Mouse (Mus musculus) hematopoietic stem cell, adult 5-6 weeks (primary cell): ENCODE results near the gene Slfn5. TPM values are rescaled to one million over a fixed set of nuclear protein-coding genes. Genes with fewer than 3 reads are reported as not detected.
A peak's percentile ranks its signal among the peaks of the same experiment; 100 is the strongest.

Experiments used
- ATAC-seq, 2 experiments: fragments of 125-278 bp in 1 of 2; replicated peaks in 1 of 2; 2 replicates each; pipeline ENCODE4 v1.8.0; 2016 to 2017; ENCODE audit warnings: inconsistent platforms in 2 of 2, mild to moderate bottlenecking in 2 of 2, moderate number of reproducible peaks in 2 of 2, low read depth in 1 of 2, moderate TSS enrichment in 1 of 2; ENCODE audit not compliant: low FRiP score in 2 of 2, poor library complexity in 2 of 2, severe bottlenecking in 2 of 2, insufficient read depth in 1 of 2, low TSS enrichment in 1 of 2
- total RNA-seq: library from RNA; stranded (forward); fragments of 172-1452, 232-1000 nt; gene quantifications from 2 replicates; pipeline ENCODE4 v1.2.3, GENCODE M21; 2017

The Slfn5 gene
- total RNA-seq, 1 experiment from 2014 or later, result 14.1 TPM

- no peak for ATAC-seq
These were observed 32.0 kb downstream of the Slfn5 start for GRCm38 (mm10) chr11:82983193-82983592.

- no peak for ATAC-seq
These were observed 36.5 kb downstream of the Slfn5 start for GRCm38 (mm10) chr11:82987621-82988020.

- ATAC-seq, result no peak
These were observed 38.2 kb downstream of the Slfn5 start for GRCm38 (mm10) chr11:82989357-82989756.

GRCm38 (mm10) chr11:82990612-82991385, 39.6 kb downstream of the Slfn5 start:
- peak; percentile 25 to 40; a peak in 3 of 4 replicates for ATAC-seq

- ATAC-seq, result peak; percentile 48 to 60; a peak in 3 of 4 replicates
These were observed 40.5 kb downstream of the Slfn5 start, which contains the start of gene Slfn9 for GRCm38 (mm10) chr11:82991469-82992166. Slfn9 (minus strand) TSS chr11:82991830.

GRCm38 (mm10) chr11:83013356-83013755, 62.2 kb downstream of the Slfn5 start:
- ATAC-seq, result no peak

Other genes starting within 250 kb of the Slfn5 start
- 0.31 TPM in 1 of 2 replicates, not detected in the other for gene Cct6b, start 187.0 kb upstream of the Slfn5 start, total RNA-seq
- gene Zfp830, start 187.0 kb upstream of the Slfn5 start, total RNA-seq, result 54.7 and 66.5 TPM in 2 replicates
- gene Lig3, start 170.2 kb upstream of the Slfn5 start, total RNA-seq, result 47.4 and 54.5 TPM in 2 replicates
- 15.8 and 18.8 TPM in 2 replicates for gene Rffl, start 80.1 kb upstream of the Slfn5 start, total RNA-seq
- gene Rad51d, start 60.7 kb upstream of the Slfn5 start, total RNA-seq, result 15.2 and 21.4 TPM in 2 replicates
- gene Fndc8, start 59.2 kb upstream of the Slfn5 start, total RNA-seq, result not detected in 2 replicates
- 28.5 and 30.5 TPM in 2 replicates for gene Nle1, start 42.9 kb upstream of the Slfn5 start, total RNA-seq
- 0.15 and 1.6 TPM in 2 replicates for gene Unc45b, start 40.8 kb upstream of the Slfn5 start, total RNA-seq
- 50.1 and 52.5 TPM in 2 replicates for gene Slfn9, start 40.5 kb downstream of the Slfn5 start, total RNA-seq
- gene Slfn8, start 69.5 kb downstream of the Slfn5 start, total RNA-seq, result 44.3 and 56.4 TPM in 2 replicates
- gene Slfn2, start 113.8 kb downstream of the Slfn5 start, total RNA-seq, result 37.2 and 65.0 TPM in 2 replicates
- gene Slfn1, start 165.5 kb downstream of the Slfn5 start, total RNA-seq, result 13.5 and 24.0 TPM in 2 replicates
- gene Slfn4, start 223.8 kb downstream of the Slfn5 start, total RNA-seq, result 13.2 and 31.0 TPM in 2 replicates
- 25.6 and 32.5 TPM in 2 replicates for gene Slfn3, start 240.0 kb downstream of the Slfn5 start, total RNA-seq